Mouse (Mus musculus) limb, embryonic 15.5 days (tissue): Measurements from ENCODE around the gene Ackr4. TPM values are rescaled to one million over a fixed set of nuclear protein-coding genes. Genes with fewer than 3 reads are reported as not detected.

Experiments used
- ATAC-seq: fragments of 200-750 bp; cut with Nextera tagmentation; 2 replicates; pipeline ENCODE4 v1.8.0; 2017; ENCODE audit warnings: low read depth, moderate TSS enrichment; ENCODE audit not compliant: insufficient number of reproducible peaks, low FRiP score, low TSS enrichment
- H3K27ac ChIP-seq: fragments of 300-500 bp; sonication (generic); 2 replicates; pipeline ENCODE4 v1.5.1; 2015; ENCODE audit warnings: moderate library complexity, mild to moderate bottlenecking, inconsistent platforms
- H3K27me3 ChIP-seq: fragments of 300-500 bp; sonication (generic); 2 replicates; pipeline ENCODE4 v1.6.1; 2015; ENCODE audit warnings: inconsistent platforms
- H3K36me3 ChIP-seq: fragments of 300-500 bp; sonication (generic); 2 replicates; pipeline ENCODE4 v1.6.1; 2015; ENCODE audit warnings: inconsistent platforms
- H3K4me1 ChIP-seq: fragments of 300-500 bp; sonication (generic); 2 replicates; pipeline ENCODE4 v1.6.1; 2015; ENCODE audit warnings: inconsistent platforms
- H3K4me2 ChIP-seq: fragments of 300-500 bp; sonication (generic); 2 replicates; pipeline ENCODE4 v1.6.1; 2015; ENCODE audit warnings: mild to moderate bottlenecking, inconsistent platforms
- H3K4me3 ChIP-seq: fragments of 300-500 bp; sonication (generic); 2 replicates; pipeline ENCODE4 v1.5.1; 2015; ENCODE audit warnings: mild to moderate bottlenecking, inconsistent platforms
- H3K9ac ChIP-seq: fragments of 300-500 bp; sonication (generic); 2 replicates; pipeline ENCODE4 v1.6.1; 2015; ENCODE audit warnings: inconsistent platforms
- H3K9me3 ChIP-seq: fragments of 300-500 bp; sonication (generic); 2 replicates; pipeline ENCODE4 v1.6.1; 2016; ENCODE audit warnings: inconsistent platforms
- WGBS: fragments of 180-500 bp; shearing (Covaris S2); methylation state at CpG from one replicate; pipeline ENCODE4 v1.1.7; 2015; 5-methylcytosine and 5-hydroxymethylcytosine counted together
- polyA plus RNA-seq: library from polyadenylated mRNA; unstranded; fragments of >200 nt; fragmentation: Nextera tagmentation; extraction: Ambion mirVana; gene quantifications from 2 replicates; pipeline ENCODE4 v1.2.1, GENCODE M21; 2015

Gene Ackr4
- polyA plus RNA-seq, 1 experiment from 2014 or later: 4.8 TPM

DNA sequence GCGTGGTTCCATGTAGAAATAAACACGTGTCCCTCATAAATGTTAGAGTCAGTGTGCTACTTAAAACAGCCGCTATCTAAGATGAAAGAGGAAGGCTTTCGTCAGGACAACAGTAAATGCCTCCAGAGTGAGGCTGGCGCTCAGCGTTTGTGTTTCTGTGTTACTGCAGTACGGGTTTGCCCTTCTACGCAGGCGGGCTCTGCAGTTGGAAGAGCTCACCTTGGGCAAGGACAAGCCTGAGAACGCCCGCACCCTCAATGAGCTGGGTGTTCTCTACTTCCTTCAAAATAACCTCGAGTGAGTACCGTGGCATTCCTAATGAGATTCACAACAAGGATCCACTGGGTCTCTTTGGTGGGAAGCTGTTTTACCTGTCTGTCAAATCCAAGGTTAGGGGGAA, 88.5 kb downstream of the Ackr4 start:
- 80% methylated on average over 13 of the region's 13 CpGs for WGBS
- H3K27ac ChIP-seq: no peak overlapping the region
- peaks cover 65% of the 10 kb centered on the region for H3K36me3 ChIP-seq
- no peaks in the 10 kb centered on the region for H3K4me1 ChIP-seq
- H3K9me3 ChIP-seq: no peaks in the 10 kb centered on the region
- H3K9ac ChIP-seq: no peak overlapping the region
- H3K4me3 ChIP-seq: no peak overlapping the region
- no peak for ATAC-seq
- no peaks in the 10 kb centered on the region for H3K27me3 ChIP-seq
- no peak overlapping the region for H3K4me2 ChIP-seq

DNA sequence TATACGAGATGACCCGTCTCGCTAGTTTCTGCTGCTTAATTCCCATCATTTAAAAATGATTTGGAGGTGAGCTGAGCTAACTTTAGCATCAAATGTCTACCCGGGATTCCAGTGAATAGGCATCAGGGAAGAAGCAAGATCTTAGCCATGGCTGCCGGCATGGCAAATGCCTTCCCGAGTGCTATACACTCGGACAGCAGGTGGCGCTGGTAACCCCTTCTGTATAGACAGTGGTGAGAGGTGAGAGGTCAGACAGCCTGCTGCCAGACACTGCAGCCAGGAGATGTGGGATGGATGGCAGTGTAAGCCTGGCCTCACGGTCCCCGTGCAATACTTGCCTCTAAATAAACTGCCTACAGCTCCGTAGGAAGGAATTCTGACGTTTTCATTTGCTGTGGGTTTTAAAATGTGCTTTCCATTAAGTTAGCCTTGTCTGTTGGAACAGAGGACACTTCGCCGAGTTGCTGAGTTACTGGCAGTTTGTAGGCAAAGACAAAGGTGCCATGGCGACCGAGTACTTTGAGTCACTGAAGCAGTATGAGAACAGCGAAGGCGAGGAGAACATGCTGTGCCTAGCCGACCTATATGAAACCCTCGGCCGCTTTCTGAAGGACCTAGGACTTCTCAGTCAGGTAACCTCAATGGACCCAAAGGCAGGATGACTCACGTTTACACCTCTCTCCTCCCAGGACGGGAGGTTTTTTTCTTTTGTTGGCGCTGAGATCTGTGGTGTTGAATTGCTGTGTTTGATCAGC, 91.3 kb downstream of the Ackr4 start:
- ATAC-seq: no peak
- Histone ChIP-seq H3K27me3 (no peaks in the 10 kb centered on the region), H3K4me1 (no peaks in the 10 kb centered on the region), H3K4me2 (no peak overlapping the region), H3K4me3 (no peak overlapping the region), H3K27ac (no peak overlapping the region), H3K36me3 (peaks cover 70% of the 10 kb centered on the region), H3K9me3 (no peaks in the 10 kb centered on the region), H3K9ac (no peak overlapping the region)
- 47% methylated on average over 24 of the region's 24 CpGs for WGBS

DNA sequence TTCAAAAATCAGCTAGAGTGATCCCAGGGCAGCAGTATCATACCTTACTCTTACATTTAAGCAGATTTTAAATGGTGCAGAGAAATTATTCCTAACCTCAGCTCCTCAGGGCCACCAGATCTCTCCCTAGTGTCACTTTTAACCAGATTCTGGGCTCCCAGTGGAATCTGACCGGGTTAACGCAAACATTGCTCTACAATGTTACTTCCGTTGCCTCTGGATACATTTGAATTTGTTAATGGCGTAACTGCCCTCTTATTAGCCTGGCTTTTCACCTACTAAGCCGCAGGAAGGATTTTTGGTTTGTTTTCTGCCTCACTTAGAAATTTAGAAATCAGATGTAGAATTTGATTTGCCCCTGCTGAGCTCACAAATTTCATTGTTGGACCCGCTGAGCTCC, 92.0 kb downstream of the Ackr4 start:
- peaks cover 72% of the 10 kb centered on the region for H3K36me3 ChIP-seq
- H3K4me3 ChIP-seq: no peak overlapping the region
- no peak for ATAC-seq
- H3K9ac ChIP-seq: no peak overlapping the region
- 63% methylated on average over 6 of the region's 6 CpGs for WGBS
- H3K4me1 ChIP-seq: no peaks in the 10 kb centered on the region
- no peak overlapping the region for H3K27ac ChIP-seq
- no peaks in the 10 kb centered on the region for H3K27me3 ChIP-seq
- no peak overlapping the region for H3K4me2 ChIP-seq
- no peaks in the 10 kb centered on the region for H3K9me3 ChIP-seq

DNA sequence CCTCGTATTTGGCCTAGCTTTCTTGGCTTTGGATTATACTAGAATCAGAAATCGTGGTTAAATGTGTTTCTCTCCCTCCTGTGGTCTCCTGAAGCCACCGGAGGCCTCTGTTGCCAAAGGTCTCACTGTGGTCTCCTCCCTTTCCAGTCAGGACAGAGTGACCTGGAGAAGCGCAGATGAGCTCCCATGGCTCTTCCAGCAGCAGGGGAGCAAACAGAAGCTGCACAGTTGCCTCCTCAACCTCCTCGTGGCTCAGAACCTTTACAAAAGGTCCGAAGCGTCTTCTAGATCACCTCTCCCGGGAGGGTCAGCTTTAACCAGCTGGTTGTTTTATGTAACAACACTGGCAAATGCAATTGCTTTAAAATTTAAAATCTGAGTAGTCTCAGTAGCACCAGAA, 92.5 kb downstream of the Ackr4 start:
- Histone ChIP-seq H3K36me3 (peaks cover 72% of the 10 kb centered on the region), H3K27me3 (no peaks in the 10 kb centered on the region), H3K9ac (no peak overlapping the region), H3K9me3 (no peaks in the 10 kb centered on the region), H3K4me1 (no peaks in the 10 kb centered on the region), H3K4me3 (no peak overlapping the region), H3K27ac (no peak overlapping the region), H3K4me2 (no peak overlapping the region)
- ATAC-seq: no peak
- 82% methylated on average over 8 of the region's 8 CpGs for WGBS

Other genes starting within 250 kb of the Ackr4 start
- gene Nphp3, start 124.4 kb downstream of the Ackr4 start, polyA plus RNA-seq: 4.2 and 5.7 TPM in 2 replicates
- not detected in 2 replicates for gene Gm28305, start 86.3 kb downstream of the Ackr4 start, polyA plus RNA-seq
- gene Uba5, start 63.8 kb downstream of the Ackr4 start, polyA plus RNA-seq: 59.4 and 62.3 TPM in 2 replicates
- 12.4 and 12.5 TPM in 2 replicates for gene Acad11, start 63.6 kb downstream of the Ackr4 start, polyA plus RNA-seq
- gene Dnajc13, start 136.0 kb upstream of the Ackr4 start, polyA plus RNA-seq: 18.1 and 19.9 TPM in 2 replicates
- gene Acpp, start 210.8 kb upstream of the Ackr4 start, polyA plus RNA-seq: 3.0 and 3.7 TPM in 2 replicates